Mouse (Mus musculus) C2C12 (cell line): Measurements from ENCODE around the gene Dgcr2. TPM values are rescaled to one million over a fixed set of nuclear protein-coding genes. Genes with fewer than 3 reads are reported as not detected.

Source experiments
- H3K27me3 ChIP-seq: one replicate; pipeline ENCODE4 v1.6.1; 2011; ENCODE audit not compliant: control insufficient read depth, insufficient read depth, insufficient read length
- H3K36me3 ChIP-seq: one replicate; pipeline ENCODE4 v1.6.1; 2011; ENCODE audit not compliant: control insufficient read depth, insufficient read depth
- H3K4me3 ChIP-seq: one replicate; pipeline ENCODE4 v1.5.1; 2011; ENCODE audit warnings: mild to moderate bottlenecking, control low read depth; ENCODE audit not compliant: poor library complexity, insufficient read depth, severe bottlenecking
- H3K79me2 ChIP-seq: one replicate; pipeline ENCODE4 v1.6.1; 2011; ENCODE audit not compliant: control insufficient read depth, insufficient read depth
- H3K79me3 ChIP-seq: one replicate; pipeline ENCODE4 v1.6.1; 2011; ENCODE audit warnings: low read depth, control low read depth
- H3ac ChIP-seq: one replicate; pipeline ENCODE3; 2011; ENCODE audit warnings: low read depth; ENCODE audit not compliant: control insufficient read depth, insufficient read length
- CEBPB ChIP-seq: IDR thresholded peaks from one replicate; pipeline ENCODE4 v1.6.1; 2011; ENCODE audit warnings: low read depth, mild to moderate bottlenecking, control low read depth, moderate library complexity
- CTCF ChIP-seq: IDR thresholded peaks from one replicate; pipeline ENCODE4 v1.5.1; 2011; ENCODE audit not compliant: control insufficient read depth, insufficient read depth, insufficient read length
- FOSL1 ChIP-seq: IDR thresholded peaks from one replicate; pipeline ENCODE4 v1.8.0; 2011; ENCODE audit warnings: mild to moderate bottlenecking, low read length; ENCODE audit not compliant: poor library complexity, insufficient read depth, severe bottlenecking
- MAX ChIP-seq: IDR thresholded peaks from one replicate; pipeline ENCODE4 v1.6.1; 2011; ENCODE audit warnings: mild to moderate bottlenecking, control low read depth
- MYOD1 ChIP-seq: IDR thresholded peaks from one replicate; pipeline ENCODE4 v1.6.1; 2011; ENCODE audit warnings: low read depth; ENCODE audit not compliant: control insufficient read depth, insufficient read length
- MYOG ChIP-seq: IDR thresholded peaks from one replicate; pipeline ENCODE4 v1.6.1; 2011; ENCODE audit not compliant: control insufficient read depth, insufficient read length; ENCODE audit errors: extremely low read depth
- USF1 ChIP-seq: IDR thresholded peaks from one replicate; pipeline ENCODE4 v1.6.1; 2011; ENCODE audit warnings: low read depth, mild to moderate bottlenecking, control low read depth, moderate library complexity
- polyA plus RNA-seq: library from polyadenylated mRNA; unstranded; fragments of >200 nt; fragmentation: generic; extraction: Trizol; gene quantifications from one replicate; pipeline ENCODE4 v1.2.1, GENCODE M21; 2012; ENCODE audit warnings: missing spikeins

Dgcr2 gene
- polyA plus RNA-seq, 1 experiment = 41.9 TPM

DNA sequence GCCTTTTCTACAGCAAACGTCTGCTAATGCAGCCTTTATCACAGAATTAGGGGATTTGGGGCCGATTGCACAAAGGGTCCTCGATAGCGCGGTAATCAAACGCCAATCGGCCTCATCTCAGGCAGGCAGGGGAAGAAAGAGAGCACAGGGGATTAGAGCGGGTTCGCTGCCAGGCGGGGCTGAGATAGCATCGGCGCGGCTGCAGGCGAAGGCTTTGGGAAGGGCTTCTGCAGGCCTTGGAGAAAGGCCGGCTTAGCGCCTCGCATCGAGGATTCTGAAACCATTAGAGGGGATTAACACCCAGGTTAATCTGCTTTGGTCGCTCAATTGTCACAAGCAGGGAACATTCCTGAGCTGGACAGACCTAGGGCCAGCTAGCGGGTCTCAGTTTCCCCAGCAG lies 22.2 kb upstream of the Dgcr2 start:
- no peak overlapping the region for H3ac ChIP-seq
- H3K36me3 ChIP-seq = peaks cover 1% of the 10 kb centered on the region
- H3K4me3 ChIP-seq = no peak overlapping the region
- H3K27me3 ChIP-seq = peaks cover 14% of the 10 kb centered on the region
- peaks cover 6% of the 10 kb centered on the region for H3K79me3 ChIP-seq
- no peak for TF ChIP-seq MYOD1
- TF ChIP-seq MAX = no peak
- TF ChIP-seq MYOG = no peak
- TF ChIP-seq USF1 = no peak
- TF ChIP-seq CTCF = no peak
- no peak for TF ChIP-seq FOSL1
- no peak for TF ChIP-seq CEBPB
- H3K79me2 ChIP-seq = peaks cover 8% of the 10 kb centered on the region

DNA sequence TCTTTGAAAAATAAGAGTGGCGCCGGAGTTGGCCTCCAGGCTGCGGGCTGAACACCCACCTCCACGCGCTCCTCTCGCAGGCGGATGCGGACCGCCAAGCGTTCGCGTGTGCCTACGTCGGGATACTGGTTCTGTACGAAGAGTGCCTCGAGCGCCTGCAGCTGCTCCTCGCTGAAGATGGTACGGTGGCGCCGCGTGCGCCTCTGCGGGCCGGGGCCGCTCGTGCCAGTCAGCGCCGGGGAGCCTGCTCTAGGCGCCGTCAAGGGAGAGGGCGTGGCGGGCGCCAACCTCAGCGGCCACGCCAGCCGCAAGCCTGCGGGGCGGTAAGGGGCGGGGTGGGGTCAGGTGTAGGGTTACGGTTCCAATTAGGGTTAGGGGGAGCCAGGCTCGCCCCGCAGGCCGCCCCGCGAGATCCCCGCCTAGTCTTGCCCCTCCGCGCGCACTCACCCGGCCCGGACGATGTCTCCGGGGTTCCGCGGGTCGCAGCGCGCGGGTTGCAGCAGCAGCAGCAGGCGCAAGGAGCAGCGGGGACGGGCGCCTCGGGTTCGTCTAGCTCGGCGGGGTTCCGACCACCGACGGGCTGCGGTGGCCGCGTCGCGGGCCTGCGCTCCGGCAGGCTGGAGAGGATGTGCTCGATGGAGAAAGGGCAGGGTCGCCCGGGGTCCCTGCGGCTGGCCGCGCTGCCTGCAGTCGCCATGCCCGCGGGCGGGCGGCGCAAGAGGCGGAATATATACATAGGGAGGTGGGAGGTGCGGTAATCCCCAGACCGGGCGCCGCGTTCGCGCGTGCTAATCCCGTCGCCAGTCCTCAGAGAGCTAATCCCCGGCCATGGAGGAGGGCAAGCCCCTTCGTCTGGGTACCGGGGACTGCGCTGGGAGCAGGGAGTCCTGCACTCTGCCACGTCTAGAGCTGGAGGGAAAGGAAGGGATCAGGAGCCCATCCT lies 16.2 kb upstream of the Dgcr2 start, which contains the start of gene Gsc2:
Gene Gsc2, minus strand, starts transcription at position 753 of the 943 bp plus-strand sequence.
- Histone ChIP-seq H3K79me2 (peaks cover 15% of the 10 kb centered on the region), H3K27me3 (peaks cover 52% of the 10 kb centered on the region), H3K4me3 (no peak within 1 kb of the TSS), H3K36me3 (no peaks in the 10 kb centered on the region), H3ac (no peak within 1 kb of the TSS), H3K79me3 (peaks cover 13% of the 10 kb centered on the region)
- no peak for TF ChIP-seq CTCF
- TF ChIP-seq USF1 = no peak
- TF ChIP-seq CEBPB = no peak
- no peak for TF ChIP-seq MYOG
- no peak for TF ChIP-seq MAX
- TF ChIP-seq FOSL1 = no peak
- TF ChIP-seq MYOD1 = no peak

DNA sequence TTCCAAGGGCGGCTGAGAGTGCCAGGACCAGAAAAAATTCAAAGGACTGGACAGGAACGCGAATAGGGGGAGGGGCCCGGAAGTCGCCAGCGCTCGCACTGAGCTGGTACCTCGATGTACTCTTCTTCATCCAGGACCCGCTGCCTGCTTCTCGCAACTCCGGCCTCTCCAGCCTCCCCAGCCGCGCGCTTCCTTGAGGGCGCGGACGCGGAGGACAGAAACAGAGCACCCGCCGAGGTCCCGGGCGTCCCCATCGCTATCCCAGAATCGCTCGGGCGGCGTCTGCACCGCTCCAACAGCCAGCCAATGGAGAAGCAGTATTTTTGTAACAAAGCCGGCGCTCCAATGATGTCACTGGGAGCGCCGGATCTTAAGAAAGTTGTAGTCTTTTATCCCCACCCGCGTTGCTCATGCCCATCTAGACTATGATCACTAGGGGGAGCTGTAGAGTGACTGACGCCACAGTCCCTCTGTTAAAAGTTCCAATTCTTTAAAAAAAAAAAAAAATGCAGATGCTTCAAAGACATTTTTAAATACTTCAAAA lies 12.8 kb upstream of the Dgcr2 start, which contains the start of gene Ess2:
Gene Ess2, minus strand, starts transcription at position 297 of the 544 bp plus-strand sequence.
- H3K79me2 ChIP-seq = peaks cover 25% of the 10 kb centered on the region
- peak within 1 kb of the TSS; percentile 76 for H3K4me3 ChIP-seq
- peaks cover 44% of the 10 kb centered on the region for H3K27me3 ChIP-seq
- peaks cover 15% of the 10 kb centered on the region for H3K79me3 ChIP-seq
- H3K36me3 ChIP-seq = peaks cover 31% of the 10 kb centered on the region
- H3ac ChIP-seq = peak within 1 kb of the TSS; percentile 95
- TF ChIP-seq FOSL1 (no peak), CTCF (peak; percentile 44), MYOG (no peak), CEBPB (no peak), USF1 (no peak), MYOD1 (no peak), MAX (peak; percentile 45)

- Histone ChIP-seq H3K36me3 (peaks cover 6% of the 10 kb centered on the region), H3K4me3 (no peak overlapping the region), H3ac (no peak overlapping the region), H3K79me3 (no peaks in the 10 kb centered on the region), H3K27me3 (no peaks in the 10 kb centered on the region), H3K79me2 (peaks cover 3% of the 10 kb centered on the region)
- no peak for TF ChIP-seq MYOD1
- no peak for TF ChIP-seq USF1
- TF ChIP-seq CTCF = no peak
- TF ChIP-seq CEBPB = no peak
- TF ChIP-seq MAX = no peak
- no peak for TF ChIP-seq FOSL1
- TF ChIP-seq MYOG = no peak
Observed at GRCm38 (mm10) chr16:17896091-17896490, 2.3 kb downstream of the Dgcr2 start.

DNA sequence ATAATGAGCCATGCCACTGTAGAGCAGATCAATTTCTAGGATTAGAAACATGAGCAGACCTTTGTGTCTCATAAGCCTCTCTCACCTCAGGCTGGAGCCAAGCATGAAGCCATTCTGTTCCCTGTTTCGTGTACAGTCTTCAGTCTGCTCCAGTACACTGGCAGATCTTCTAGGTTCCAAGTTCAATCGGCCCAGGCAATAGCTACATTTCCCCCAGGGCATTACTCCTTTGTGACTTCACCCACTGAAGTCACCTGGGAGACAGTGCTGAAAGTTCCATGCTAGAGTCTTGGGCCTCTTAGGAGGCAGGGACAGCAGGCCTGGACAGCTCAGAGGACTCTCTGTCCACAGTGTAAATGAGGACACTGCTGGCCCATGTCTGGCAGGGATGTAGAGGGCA lies 4.4 kb downstream of the Dgcr2 start, which contains the start of gene Tssk1:
Gene Tssk1, plus strand, starts transcription at position 301 of the 400 bp plus-strand sequence.
- Histone ChIP-seq H3K27me3 (no peaks in the 10 kb centered on the region), H3K4me3 (no peak within 1 kb of the TSS), H3K79me3 (peaks cover 17% of the 10 kb centered on the region), H3ac (no peak within 1 kb of the TSS), H3K36me3 (no peaks in the 10 kb centered on the region), H3K79me2 (peaks cover 25% of the 10 kb centered on the region)
- TF ChIP-seq MAX = no peak
- TF ChIP-seq FOSL1 = no peak
- TF ChIP-seq MYOD1 = no peak
- TF ChIP-seq CTCF = no peak
- no peak for TF ChIP-seq CEBPB
- no peak for TF ChIP-seq MYOG
- TF ChIP-seq USF1 = no peak

DNA sequence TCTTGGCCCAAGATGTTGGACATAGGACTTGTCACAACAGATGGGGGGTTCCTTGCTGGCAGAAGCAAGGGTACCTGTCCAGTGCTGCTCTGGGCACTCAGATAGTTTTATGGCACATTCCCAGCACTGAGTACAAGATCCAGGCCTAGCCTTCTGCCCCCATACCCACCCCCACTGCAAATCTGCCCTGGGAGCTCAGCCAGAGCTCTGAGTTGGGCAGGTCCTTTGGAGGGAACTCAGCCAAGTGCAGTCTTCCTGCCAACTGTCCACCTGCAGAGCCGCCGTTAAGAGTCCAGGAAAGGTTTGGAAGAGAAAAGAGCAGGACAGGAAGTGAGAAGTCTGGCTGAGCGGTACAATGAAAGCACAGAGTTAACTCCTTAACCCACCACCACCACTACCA lies 5.8 kb downstream of the Dgcr2 start:
- Histone ChIP-seq H3K4me3 (no peak overlapping the region), H3K27me3 (no peaks in the 10 kb centered on the region), H3K79me3 (peaks cover 19% of the 10 kb centered on the region), H3K79me2 (peaks cover 37% of the 10 kb centered on the region), H3K36me3 (no peaks in the 10 kb centered on the region), H3ac (no peak overlapping the region)
- TF ChIP-seq MYOG (no peak), CEBPB (no peak), FOSL1 (no peak), MAX (no peak), CTCF (no peak), MYOD1 (no peak), USF1 (no peak)
